8 mouse cellular contexts compared by ENCODE assay signal in the genomic region with DNA sequence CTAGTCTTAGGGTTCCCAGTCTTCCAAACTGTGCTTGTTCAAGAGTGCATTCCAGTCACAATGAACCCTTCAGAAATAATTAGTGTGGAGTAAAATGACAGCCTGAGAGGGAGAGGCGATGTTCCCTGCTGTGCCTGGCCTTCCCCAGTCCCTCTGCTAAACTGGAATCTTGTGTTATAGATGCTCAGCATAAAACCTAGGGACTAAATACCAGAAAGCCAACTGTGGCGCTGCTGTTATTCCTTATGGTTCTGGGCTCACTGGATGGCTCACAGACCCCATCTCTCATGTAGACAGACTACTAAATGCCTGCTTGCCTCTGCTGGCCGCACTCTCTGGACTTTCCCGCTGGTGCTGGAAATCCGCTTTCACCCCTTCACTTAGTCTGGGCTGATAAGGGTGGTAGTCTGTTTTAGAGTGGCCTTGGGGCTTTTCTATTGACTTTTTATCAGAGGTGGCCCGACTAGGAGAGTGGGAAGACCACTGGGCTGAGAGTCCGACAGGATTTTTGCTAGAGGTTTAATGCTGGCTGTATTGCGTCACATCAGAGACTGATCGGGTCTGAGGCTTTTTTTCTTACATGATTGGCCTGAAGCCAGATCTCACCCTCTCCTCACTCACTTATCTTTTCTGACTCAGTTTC. TPM values are rescaled to one million over a fixed set of nuclear protein-coding genes. Genes with fewer than 3 reads are reported as not detected.
DNase-seq lines count a peak whose midpoint lies in the region; ATAC-seq and TF ChIP-seq lines count a peak whose summit lies in the region.

No protein-coding gene starts in this region.

- H3K4me1 ChIP-seq in embryonic facial prominence, embryonic 15.5 days, result peaks cover 35% of the 10 kb centered on the region
- peaks cover 6% of the 10 kb centered on the region for H3K4me1 ChIP-seq in intestine, postnatal 0 days (replicated peaks; ENCODE audit: control insufficient read depth, insufficient read depth, low read length)
- peaks cover 22% of the 10 kb centered on the region for H3K4me1 ChIP-seq in neural tube, embryonic 15.5 days

- peak overlapping the region; percentile 19; the same call in 1 of the 2 replicates for H3K27ac ChIP-seq in embryonic facial prominence, embryonic 15.5 days (replicated peaks)
- peak overlapping the region; percentile 95 for H3K27ac ChIP-seq in intestine, postnatal 0 days (ENCODE audit: low read depth, low read length)
- no peak overlapping the region for H3K27ac ChIP-seq in neural tube, embryonic 15.5 days (replicated peaks)

- peaks cover 14% of the 10 kb centered on the region; the same call in 1 of the 2 replicates for H3K27me3 ChIP-seq in embryonic facial prominence, embryonic 15.5 days
- H3K27me3 ChIP-seq in intestine, postnatal 0 days (replicated peaks; ENCODE audit: control insufficient read depth, insufficient read depth, low read length), result no peaks in the 10 kb centered on the region
- peaks cover 69% of the 10 kb centered on the region for H3K27me3 ChIP-seq in neural tube, embryonic 15.5 days (replicated peaks)

- H3K4me3 ChIP-seq in embryonic facial prominence, embryonic 15.5 days (replicated peaks), result peak overlapping the region; percentile 72
- peak overlapping the region; percentile 52 for H3K4me3 ChIP-seq in intestine, postnatal 0 days (ENCODE audit: low read depth, low read length)
- H3K4me3 ChIP-seq in neural tube, embryonic 15.5 days (replicated peaks), result peak overlapping the region; percentile 55

- 20% methylated on average over 9 of the region's 9 CpGs for WGBS in embryonic facial prominence, embryonic 15.5 days
- 10% methylated on average over 9 of the region's 9 CpGs for WGBS in intestine, postnatal 0 days
- 27% methylated on average over 9 of the region's 9 CpGs for WGBS in neural tube, embryonic 15.5 days

- TF ChIP-seq CTCF in intestine, postnatal 0 days (IDR thresholded peaks at IDR 0.05; ENCODE audit: low read depth), result 0 out of 2 replicates have a peak, but pooled peaks have one; percentile 1

- H3K36me3 ChIP-seq in embryonic facial prominence, embryonic 15.5 days, result no peaks in the 10 kb centered on the region
- H3K36me3 ChIP-seq in intestine, postnatal 0 days (ENCODE audit: control insufficient read depth, insufficient read depth), result no peaks in the 10 kb centered on the region; the same call in 1 of the 2 replicates
- no peaks in the 10 kb centered on the region for H3K36me3 ChIP-seq in neural tube, embryonic 15.5 days

- H3K9me3 ChIP-seq in embryonic facial prominence, embryonic 15.5 days (replicated peaks), result no peaks in the 10 kb centered on the region
- no peaks in the 10 kb centered on the region for H3K9me3 ChIP-seq in intestine, postnatal 0 days (ENCODE audit: control insufficient read depth)
- no peaks in the 10 kb centered on the region for H3K9me3 ChIP-seq in neural tube, embryonic 15.5 days (replicated peaks)

- DNase-seq in right cerebral cortex, postnatal 4 days, result peak; percentile 13
- no peak for DNase-seq in right cerebral cortex, postnatal 36 days (ENCODE audit: low spot score in 2 of 2)
- DNase-seq in gastrocnemius, postnatal 25 days, result no peak
- DNase-seq in spleen, postnatal 14 days (ENCODE audit: low spot score in 2 of 2), result no peak

- no peak for ATAC-seq in embryonic facial prominence, embryonic 15.5 days (ENCODE audit: insufficient number of reproducible peaks, low FRiP score, low TSS enrichment, low read depth)
- no peak for ATAC-seq in intestine, postnatal 0 days
- ATAC-seq in neural tube, embryonic 15.5 days (ENCODE audit: low FRiP score), result no peak
- no peak for ATAC-seq in megakaryocyte-erythroid progenitor cell, adult 5-6 weeks (replicated peaks; ENCODE audit: low FRiP score, low TSS enrichment, poor library complexity, severe bottlenecking)

- H3K4me2 ChIP-seq in embryonic facial prominence, embryonic 15.5 days (replicated peaks), result peak overlapping the region; percentile 89
- H3K4me2 ChIP-seq in intestine, postnatal 0 days (replicated peaks; ENCODE audit: low read depth), result peak overlapping the region; percentile 80
- H3K4me2 ChIP-seq in neural tube, embryonic 15.5 days, result peak overlapping the region; percentile 99

- peak overlapping the region; percentile 59; the same call in 1 of the 2 replicates for H3K9ac ChIP-seq in embryonic facial prominence, embryonic 15.5 days
- peak overlapping the region; percentile 59 for H3K9ac ChIP-seq in intestine, postnatal 0 days (ENCODE audit: low read depth, low read length)
- no peak overlapping the region for H3K9ac ChIP-seq in neural tube, embryonic 15.5 days (replicated peaks)

RNA-seq across cellular contexts. Expression of gene Plekhg3, which starts 4.1 kb away (rescaled TPM):
- polyA plus RNA-seq in embryonic facial prominence, embryonic 15.5 days (2015; fragmentation: Nextera tagmentation; extraction: Ambion mirVana), result 7.7 and 8.9 TPM in 2 replicates
- 5.7 and 7.5 TPM in 2 replicates for polyA plus RNA-seq in intestine, postnatal 0 days (2015; fragmentation: Nextera tagmentation; extraction: Ambion mirVana)
- polyA plus RNA-seq in neural tube, embryonic 15.5 days (2015; fragmentation: Nextera tagmentation; extraction: Ambion mirVana), result 1.1 and 3.6 TPM in 2 replicates
- total RNA-seq in megakaryocyte-erythroid progenitor cell, adult 5-6 weeks (2014; fragmentation: Nextera tagmentation), result 2.4 and 3.9 TPM in 2 replicates
- 0.38 and 0.42 TPM in 2 replicates for total RNA-seq in megakaryocyte-erythroid progenitor cell, adult 5-6 weeks (2017)
- 1 to 10 TPM; 6.1 to 7.6 TPM for total RNA-seq in gastrocnemius, postnatal 25 days (2021)
